Mouse (Mus musculus) small intestine, adult 2 months (tissue): Measurements from ENCODE around the gene Mrps2.

Source experiments
- CTCF ChIP-seq: fragments of 200-500 bp; IDR thresholded peaks from 2 replicates; pipeline ENCODE4 v1.5.1; 2012; ENCODE audit warnings: low read depth, mild to moderate bottlenecking, control low read depth, inconsistent platforms, low read length, moderate library complexity, mixed read lengths; ENCODE audit not compliant: insufficient replicate concordance, insufficient read length; ENCODE audit errors: extremely low read depth
- POLR2A ChIP-seq: fragments of 200-500 bp; IDR thresholded peaks from 2 replicates; pipeline ENCODE4 v1.6.1; 2012; ENCODE audit warnings: low read depth, mild to moderate bottlenecking, control low read depth, inconsistent platforms, low read length, moderate library complexity

DNA sequence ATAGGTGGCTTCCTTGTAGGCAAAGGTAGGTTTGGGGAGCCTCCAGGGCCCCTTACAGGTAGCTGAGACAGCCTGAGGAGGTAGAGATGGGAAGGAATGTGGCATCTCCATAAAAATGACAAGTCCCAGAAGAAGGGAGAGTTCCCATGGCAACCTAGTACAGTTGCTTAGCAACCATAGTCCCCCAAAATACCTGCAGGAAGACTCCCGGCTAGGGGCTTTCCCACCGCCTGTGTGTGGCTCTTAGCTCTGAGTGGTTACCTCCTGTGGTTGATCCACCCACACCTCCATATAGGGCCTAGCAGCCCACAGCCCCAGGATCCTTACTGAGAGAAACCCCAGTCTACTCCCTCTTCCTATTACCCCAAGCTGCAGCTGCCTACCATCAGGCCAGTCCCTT, 50.4 kb downstream of the Mrps2 start:
- TF ChIP-seq CTCF: no peak
- no peak for TF ChIP-seq POLR2A
